Mouse (Mus musculus) right cerebral cortex, postnatal 4 days (tissue): Measurements from ENCODE around the gene P2rx4.

Experiments used
- DNase-seq: peaks from one replicate; pipeline ENCODE4 v3.0.0-alpha.2; 2022

Gene P2rx4

DNA sequence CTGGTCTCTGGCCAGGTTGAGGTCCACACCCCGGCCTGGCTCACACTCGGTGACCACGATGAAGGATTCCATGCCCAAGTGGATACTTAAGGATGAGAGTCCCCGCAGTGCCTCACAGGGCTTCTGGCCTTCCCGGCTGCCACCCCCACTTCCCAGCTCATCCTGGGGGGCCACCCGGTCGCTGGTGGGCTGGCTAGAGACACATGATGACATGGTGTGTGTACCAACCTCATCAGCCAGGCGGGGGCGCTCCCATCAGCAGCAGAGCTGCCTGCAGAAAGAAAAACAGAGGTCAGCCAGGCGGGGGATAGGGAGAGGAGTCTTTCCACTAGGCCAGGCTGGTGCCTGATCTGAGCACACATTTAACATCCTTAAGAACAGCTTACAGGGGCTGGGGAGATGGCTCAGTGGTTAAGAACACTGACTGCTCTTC is 56.7 kb downstream of the P2rx4 start:
- DNase-seq: peak; percentile 59

DNA sequence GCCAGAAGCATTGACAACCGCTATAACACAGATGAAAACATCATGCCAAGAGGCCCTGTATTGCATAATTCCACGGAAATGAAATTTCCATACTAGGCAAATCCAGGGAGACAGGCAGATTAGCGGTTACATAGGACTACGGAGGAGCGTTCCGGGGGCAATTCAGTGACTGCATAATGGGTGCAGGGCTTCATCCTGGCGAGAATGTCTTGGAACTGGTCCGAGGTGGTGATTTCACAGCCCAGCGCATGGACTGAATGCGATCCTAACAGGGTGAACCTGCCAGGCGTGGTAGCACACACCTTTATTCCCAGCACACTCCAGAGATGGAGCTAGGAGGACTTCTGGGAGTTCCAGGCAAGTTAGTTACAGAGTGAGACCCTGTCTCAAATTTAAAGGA is 59.9 kb downstream of the P2rx4 start:
- no peak for DNase-seq

DNA sequence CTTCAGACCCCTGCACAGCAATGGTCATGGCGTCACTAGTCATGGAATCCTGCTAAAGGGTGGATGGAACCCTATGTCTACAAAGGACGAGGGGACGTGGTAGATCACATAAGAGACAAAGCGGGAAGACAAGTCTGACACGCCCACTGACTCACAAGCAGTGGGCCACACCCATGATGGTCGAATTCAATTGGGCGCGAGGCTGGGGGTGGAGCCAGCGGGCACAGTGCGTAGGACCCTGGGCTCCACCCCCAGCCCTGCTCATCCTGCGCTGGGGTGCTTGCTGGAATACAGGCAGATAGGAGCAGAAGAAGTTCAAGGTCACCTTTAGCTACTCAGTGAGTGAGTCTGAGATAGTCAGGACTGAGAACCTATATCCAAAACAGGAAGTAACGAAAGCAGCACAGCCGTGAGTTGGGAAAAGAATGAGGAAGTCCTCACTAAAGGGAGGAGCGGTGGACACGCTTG is 61.8 kb downstream of the P2rx4 start:
- DNase-seq: no peak

DNA sequence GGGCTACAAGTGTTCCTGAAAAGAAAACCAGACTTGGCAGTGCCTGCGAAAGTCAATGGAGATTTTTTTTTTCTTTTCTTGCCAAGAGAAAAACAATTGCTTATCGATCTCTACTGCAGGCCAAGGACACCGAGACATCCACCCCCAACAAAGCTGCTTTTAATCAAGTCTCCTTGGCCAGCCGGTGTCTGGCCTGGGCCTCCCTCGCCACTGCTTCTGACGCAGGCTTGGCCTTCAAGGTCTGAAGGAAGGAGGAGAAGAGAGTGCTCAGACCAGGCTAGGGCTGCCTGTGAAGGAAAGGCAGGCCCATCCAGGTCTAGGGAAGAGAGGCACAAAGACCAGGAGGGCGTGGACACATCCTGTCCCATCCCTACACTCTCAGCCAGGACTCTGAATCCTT is 63.0 kb downstream of the P2rx4 start:
- no peak for DNase-seq

DNA sequence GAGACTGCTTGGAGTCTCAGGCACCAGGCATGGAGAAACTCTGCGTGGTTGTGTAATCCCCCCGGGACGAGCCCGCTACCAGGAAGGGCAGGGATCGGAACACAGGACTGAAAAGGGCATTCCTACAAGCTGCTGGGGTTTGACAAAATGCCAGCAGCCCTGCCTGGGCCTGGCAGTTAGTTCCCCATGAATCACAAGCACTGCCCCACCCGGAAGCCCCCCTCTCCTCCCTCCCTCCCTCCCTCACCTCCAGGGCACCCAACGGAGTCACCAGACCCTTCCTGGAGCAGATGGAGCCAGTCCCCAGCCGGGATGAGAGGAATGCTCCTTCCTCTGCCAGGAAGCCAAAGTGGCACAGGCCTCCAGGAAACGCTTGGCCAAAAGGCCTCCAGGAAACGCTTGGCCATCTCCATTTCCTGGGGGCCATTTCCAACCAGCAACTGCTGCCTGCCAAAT is 63.5 kb downstream of the P2rx4 start:
- no peak for DNase-seq

DNA sequence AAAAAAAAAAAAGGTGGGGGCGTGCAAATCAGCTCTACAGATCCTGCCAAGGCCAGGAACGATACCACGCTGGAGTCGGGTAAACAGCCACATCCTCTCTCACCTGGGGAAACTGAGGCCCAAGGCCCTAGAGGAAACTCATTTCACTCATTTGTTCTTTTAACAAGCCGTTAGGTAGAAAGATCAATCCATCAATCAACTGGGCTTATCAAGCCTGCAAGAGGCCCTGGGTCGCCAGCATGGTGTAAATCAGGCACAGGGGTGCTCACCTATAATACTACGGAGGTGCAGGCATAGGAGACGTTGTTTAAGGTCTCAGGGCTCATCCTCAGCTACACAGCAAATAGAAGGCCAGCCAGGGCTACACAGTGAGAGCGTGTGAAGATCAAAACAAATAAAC is 64.1 kb downstream of the P2rx4 start:
- DNase-seq: no peak

DNA sequence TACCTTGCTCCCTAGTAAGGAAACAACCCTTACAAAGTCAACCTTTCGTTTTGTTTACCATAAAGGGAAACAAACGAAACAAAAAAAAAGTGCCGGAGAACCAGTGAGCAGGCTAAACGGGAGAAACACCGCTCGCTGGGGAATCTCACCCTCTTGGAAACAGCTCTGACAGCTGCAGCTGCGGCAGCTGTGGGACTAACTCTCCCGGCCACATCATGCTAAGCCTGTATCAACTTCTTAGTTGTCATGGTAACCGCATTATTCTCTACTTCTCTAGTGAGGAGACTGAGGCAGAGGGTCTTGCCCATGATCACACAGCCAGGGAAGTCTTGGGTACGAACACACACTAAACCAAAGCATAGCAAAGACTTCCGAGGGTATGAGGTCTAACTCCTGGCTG is 66.4 kb downstream of the P2rx4 start:
- no peak for DNase-seq

DNA sequence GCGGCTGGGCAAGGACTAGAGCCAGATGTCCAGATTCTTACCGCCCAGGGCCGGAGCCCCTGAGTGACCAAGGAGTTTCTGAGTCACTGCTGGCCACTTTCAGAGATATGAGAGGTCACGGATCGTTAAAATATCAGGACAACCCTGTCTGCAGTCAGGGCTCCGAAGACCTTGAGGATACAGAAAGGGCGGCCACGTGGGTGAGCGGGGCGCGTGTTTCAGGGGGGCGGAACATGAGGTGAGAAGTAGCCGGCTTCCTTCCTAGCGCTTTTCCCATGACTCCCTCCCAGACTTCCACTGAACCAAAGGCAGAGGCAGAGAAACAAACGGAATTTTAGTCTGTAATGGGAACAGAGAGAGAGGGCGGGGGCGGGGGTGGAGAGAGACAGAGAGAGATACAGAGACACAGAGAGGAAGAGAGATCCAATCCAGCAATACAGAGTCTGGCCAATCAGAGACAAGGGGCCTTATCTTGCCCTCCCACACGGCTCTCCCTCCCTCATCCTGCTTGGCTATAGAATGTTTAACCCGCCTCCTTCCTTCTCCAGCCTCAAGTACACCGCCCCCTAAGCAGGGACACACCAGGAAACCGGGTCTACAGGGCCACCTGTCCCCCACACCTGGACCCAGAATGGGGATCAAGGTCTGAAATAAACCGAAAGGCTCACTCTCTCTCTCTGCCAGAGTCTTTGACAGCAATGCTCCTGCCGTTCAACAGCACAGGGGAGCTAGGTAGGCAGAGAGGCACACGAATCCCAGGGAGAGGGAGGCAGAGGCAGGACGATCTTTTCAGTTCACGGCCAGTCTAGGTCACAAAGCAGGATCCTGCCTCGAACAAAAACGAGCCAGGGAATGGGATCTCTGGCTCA is 67.6 kb downstream of the P2rx4 start:
- DNase-seq: no peak

DNA sequence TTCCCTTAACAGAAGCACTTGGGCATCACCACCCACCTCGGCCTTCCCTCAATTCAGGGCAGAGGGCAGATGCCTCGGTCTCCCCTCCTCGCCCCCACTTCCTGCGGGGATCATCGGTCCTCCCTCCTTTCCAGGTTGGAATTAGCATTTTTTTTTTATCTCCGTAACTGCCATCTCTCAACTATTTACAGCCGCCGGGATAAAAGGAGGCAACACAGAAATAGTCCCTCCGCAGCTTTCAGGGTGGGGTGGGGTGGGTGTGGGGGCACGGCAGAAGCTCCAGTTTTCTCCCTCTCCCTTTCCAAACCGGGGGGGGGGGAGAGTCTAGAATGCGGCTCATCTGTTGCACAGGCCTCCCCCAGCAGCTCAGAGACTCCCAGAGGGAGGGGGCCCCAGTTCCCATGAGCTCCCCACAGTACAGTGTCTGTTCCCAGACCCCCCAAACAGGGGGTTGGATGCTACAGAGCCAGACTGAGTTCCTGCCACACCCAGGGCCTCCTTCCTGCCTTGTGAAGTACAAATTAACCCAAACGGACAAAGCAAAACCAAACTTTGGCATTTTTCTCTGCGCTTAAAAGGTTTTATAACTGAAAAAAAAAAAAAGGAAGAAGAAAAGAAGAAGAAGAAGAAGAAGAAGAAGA is 68.4 kb downstream of the P2rx4 start:
- no peak for DNase-seq

DNA sequence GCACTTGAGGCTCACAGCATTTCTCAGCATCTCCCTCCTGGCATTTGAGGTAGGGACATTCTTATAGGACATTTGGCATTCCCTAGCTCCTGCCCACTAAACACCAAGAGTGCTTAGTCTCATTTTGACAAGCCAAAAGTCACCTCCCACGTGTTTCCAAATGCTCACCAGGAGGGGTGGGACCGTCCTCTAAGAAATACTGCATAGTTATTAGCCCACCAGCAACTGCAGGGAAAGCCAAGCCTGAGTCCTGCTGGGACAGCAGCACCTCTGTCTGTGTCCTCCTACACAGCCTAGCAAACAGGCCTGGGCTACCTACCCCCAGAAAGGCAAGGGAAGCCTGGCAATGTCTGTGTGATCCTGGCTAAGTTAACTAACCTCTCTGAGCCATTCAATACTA is 70.0 kb downstream of the P2rx4 start:
- no peak for DNase-seq

DNA sequence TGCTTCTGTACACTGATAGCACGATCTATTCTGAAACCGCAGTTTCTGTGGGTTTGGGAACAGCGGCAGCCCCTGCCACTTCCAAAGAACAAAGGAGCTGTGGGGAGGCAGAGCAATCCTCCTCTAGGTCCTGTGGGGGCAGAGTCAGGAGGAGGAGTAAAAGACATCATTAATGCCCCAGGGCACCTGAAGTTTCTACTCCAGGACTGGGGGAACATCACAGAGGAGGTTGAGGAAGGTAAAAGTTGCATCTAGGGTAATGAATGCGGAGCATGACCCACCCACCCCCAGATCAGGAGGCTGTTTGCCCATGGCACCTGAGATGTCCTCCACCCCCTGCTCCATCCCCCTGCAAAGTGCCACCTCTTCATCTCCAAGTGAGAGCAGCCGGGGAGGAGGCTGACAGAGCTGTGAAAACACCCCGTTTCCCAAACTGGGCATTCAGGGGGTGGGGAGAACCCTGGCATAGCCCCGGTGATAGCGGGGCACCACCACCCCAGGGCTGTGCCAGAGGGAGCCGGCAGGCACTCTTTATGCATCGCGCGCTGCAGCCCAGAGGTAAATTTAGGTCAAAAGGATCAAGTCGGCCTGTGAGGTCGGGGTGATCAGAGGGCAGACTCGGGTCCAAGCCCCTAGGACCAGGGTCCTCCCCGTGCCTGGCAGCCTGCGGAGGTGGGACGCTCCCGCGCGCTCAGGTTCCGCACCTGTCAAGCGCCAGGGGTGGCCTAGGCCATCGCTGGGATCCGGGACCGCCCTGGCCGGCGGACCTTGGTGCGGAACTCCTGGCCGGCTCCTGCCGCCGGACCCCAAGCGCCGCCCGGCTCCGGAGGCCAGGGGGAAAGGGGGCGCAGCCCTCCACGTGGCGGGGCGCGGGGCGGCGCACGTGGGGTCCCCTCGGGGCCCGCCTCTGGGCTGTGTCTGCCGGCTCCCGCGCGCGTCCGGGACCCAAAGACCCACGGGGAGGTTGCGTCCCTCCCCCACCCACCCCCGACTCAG is 71.2 kb downstream of the P2rx4 start:
- no peak for DNase-seq
